Mouse (Mus musculus) thymus, adult 18-20 months (tissue): ENCODE results near the gene Eea1.

Experiments used
- DNase-seq, 2 experiments: peaks; one replicate each; pipeline ENCODE4 v3.0.0; 2022; ENCODE audit warnings: mixed read lengths in 2 of 2

Eea1 gene

DNA sequence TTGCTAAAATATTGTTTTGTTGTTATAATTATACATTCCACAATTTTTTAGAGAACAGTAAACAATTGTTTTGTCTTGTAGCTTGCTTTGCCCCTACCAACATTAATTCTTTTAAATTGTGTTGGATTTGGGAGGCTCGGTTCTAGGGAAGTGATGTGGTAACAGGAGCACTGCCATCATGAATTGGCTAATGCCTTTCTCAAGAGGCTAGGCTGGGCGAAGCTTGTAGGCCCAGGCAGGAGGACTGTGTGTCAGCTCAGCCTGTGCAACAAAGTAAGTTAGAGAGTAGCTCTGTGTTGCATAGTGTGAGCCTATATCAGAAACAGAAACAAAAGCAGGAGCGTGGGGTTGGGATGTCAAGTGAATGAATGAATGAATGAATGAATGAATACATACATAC is 9.0 kb downstream of the Eea1 start:
- no peak for DNase-seq

DNA sequence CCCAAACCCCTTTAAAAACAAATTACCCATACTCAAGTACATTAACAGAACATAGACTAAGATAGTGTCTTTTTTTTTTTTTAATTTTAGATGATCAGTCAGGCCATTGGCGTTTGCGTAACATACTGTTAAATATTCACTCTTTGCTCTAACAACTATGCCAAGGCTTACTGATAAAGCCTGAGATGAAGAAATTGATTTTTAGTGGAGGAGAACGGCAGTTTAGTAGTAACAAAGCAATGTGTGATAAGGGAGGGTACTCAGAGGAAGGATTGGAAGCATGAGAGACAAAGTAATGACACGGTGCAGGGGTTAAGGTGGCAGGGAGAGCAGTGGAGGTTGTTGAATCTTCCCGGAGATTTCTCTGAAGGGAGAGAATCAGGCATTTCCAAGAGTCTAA is 9.7 kb downstream of the Eea1 start:
- no peak for DNase-seq

DNA sequence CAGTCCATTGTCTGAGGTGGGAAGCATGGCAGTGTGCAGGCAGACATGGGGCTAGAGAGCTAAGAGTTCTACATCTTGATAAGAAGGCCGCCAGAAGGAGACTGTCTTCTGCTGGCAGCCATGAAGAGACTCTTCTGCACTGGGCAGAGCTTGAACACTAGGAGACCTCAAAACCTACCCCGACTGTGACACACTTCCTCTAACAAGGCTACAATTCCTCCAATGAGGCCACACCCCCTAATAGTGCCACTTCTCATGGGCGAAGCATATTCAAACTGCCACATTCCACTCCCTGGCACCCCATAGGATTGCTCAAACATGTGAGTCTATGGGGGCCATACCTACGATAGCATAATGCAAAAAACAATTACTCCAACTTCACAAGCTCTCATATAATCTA is 10.3 kb downstream of the Eea1 start:
- DNase-seq: no peak

DNA sequence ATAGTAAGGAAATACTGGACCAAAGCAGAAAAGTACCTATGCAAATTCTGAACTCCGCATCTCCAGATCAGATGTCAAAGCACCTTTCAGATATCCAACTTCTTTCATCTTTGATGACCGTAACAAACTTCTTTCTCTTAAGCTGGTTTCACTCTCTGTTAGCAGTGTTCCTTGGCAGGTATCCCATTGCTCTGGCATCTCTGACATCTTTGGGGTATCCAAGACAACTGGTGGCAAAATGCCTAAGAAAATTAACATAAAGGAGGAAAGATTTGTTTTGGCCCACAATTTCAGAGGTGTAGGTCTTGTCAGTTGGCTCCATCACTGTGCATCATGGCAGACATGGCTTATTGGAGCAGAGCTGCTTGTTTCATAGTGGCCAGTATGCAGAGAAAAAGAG is 10.9 kb downstream of the Eea1 start:
- DNase-seq: no peak

DNA sequence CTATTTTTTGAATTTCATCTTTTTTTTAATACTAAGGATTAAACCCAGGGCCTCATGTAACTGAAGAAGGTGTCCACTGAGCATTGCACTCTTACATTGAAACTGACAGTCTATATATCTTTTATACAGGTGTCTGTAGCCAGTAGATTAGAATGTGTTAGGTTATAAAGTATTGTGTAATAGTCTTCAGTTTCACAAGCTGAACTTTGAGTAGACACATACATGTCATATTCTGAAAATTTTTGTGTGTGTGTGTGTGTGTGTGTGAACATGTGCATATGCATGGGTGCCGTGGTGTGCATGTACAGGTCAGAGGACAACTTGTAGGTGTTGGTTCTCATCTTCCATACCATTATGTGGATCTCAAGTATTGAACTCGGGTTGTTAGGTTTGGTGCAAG is 16.2 kb downstream of the Eea1 start:
- no peak for DNase-seq

DNA sequence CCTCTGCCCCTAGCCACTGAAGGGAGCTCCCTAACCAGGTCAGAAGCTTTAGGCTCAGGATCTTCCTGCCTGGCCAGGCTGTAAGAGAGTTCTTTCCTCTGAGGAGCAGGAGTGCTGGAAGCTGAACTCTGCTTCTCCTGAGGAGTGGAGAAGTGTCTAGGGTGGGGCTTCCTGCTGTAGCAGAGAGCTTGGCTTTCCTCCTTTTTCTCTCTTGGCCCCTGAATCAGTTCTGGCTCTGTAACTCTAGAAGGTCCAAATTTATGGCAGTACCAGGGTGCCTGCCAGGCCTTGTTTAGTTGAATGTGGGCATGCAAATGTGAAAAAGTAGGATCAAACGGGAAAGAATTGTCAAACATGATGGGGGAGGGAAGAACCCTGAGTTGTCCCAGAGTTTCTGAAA is 17.1 kb downstream of the Eea1 start:
- no peak for DNase-seq

DNA sequence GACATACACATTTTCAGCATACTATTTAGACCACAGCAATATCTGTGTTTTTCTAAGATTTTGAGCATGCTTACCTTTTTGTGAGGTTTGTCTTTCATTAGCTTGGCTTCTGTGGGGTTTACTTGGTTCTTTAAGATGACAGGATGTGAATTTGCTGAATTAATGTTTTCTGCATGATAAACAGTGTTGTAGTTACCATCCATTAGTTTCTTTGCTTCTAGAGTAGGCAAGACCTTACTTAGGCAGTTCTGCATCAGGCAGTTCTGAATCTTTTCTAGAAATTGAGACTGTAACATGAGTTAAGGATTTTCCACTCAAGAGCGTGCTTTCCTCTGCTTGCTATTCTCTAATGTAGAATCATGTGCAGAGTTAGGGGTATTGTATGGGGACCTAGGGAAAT is 24.2 kb downstream of the Eea1 start:
- DNase-seq: no peak

DNA sequence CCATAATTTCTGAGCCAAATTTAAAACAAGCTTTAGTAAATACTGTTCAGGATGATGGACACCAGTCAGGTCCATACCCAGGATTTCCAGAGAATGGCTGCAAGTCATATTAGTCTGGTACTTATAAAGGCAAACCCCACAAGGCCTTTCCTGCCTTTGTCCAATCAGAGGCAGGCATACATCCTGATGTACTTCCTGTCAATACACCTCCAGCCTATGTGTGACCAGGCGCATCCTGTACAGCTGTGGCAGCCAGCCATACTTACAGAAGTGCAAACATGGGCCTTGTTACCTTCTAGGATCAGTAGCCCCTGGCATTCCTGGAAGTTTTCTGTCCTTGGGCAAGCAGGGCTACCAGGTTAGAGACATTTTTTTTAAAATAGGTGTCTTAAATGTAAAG is 29.2 kb downstream of the Eea1 start:
- DNase-seq: no peak

DNA sequence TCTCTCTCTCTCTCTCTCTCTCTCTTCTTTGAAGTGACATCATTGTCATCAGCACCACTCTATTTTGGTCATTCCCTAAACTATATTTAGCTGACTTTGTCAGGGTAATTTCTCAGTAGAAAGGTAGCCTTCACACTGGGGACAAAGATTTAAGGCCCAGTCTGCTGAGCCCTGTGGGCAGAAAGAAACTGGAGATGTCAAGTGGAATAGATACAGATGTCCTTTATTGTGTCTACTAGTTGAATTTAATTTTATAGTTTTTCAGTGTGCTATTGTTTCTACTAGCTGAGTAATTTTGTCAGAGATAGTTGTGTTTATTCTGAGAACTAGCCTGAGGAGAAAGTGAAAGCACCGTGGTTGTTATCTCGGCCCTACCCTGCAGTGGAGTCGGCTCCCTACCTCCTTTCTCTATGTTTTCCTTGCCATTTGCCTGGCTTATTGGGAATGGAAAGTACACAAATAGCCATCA is 30.3 kb downstream of the Eea1 start:
- no peak for DNase-seq

DNA sequence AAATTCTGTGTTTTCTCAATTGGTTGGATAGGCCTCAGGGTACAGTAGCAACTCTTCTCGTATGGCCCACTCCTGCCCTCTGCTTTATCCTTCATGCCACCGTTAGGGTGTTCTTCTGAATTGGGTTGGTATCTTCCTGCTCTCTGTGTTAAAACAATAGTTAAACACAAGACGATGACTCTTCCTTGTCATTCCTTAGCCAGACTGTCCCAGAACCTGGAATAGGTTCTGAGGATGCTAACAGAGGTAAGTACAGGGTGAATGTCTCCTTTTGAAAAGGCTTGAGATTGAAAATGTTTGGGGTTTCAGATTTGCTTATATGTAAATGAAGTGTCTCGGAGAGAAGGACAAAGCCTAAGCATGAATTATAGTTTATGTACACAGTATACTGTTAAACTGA is 30.9 kb downstream of the Eea1 start:
- DNase-seq: no peak

DNA sequence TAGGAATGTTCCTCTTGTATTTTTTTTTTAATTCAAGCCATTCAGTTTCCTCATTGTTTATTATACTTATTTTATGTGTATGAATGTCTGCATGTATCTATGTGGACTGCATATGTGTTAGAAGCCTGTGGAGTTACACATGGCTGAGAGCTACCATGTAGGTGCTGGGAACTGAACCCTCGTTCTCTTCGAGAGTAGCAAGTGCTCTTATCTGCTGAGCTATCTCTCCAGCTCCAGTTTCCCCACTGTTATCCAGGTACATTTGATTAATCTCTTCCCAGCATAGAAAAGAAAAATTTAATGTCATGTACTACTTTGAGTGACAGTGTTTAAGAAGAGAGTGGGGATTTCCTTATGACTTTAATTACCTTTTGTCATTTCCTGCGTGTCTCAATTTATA is 31.5 kb downstream of the Eea1 start:
- no peak for DNase-seq

DNA sequence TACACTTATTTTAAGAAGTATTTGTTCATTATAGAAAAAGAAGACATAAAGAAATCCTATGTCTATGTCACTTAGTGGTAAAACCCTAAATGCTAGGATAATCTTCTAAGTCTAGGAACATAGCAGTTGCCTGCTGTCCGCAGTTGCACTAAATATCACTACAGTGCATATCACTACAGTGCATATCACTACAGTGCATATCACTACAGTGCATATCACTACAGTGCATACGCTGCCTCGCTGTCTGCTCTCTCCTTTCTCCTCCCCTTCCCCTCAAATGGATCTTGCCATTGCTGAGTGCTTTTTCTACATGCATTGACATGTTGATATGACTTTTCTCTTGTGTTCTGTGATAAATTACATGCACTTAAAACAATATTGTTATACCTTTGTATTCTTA is 34.0 kb downstream of the Eea1 start:
- DNase-seq: no peak

DNA sequence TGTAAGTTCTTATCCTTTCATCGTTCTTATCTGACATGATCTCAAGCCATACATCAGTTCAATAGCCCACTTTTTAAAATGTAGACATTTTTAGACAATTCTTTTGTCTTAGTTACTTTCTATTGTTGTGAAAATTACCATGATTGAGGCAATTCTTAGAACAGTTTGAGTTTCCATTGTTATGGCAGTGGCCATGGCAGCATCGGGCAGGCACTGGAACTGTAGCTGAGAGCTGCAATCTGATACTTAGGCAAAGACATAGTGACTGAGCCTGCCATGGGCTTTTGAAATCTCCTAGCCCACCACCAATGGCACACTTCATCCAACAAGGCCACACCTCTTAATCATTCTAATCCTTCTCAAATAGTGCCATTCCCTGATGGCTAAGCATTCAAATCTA is 36.3 kb downstream of the Eea1 start:
- DNase-seq: no peak

DNA sequence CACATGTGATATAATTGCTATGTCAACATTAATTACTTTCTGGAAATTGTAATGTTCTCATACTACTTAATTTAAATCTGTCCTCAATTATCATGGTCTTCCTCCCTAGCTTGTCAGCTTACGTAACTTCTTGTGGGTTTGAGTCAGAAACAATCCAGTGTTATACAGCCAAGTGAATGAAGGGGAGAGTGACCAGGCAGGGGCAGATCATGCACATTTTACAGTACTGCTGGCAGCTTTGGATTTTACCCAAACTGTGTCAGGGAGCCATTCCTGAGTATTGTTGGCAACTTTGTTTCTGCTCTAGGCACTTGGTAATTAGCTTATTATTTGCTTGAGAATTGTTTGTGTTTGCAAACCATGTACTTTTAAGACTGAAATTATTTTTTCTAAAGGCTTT is 49.3 kb downstream of the Eea1 start:
- DNase-seq: no peak

DNA sequence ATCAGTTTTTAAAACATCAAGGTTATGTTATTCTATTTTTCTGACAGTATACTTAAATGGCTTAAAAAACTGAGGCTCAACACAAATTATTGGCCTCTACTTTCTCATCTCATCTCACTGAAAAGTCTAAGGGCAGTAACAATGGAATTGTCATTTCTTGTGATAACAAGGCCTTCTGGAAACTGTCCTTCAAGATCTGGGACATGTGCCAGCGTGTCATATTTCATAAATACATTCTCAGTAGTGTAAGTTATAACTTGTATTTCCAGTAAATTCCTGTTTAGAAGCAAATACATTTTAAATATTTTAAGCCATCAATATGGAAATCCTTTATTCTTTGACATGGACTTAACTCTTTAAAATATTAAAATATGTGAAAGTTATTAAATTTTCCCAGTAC is 50.7 kb downstream of the Eea1 start:
- no peak for DNase-seq

DNA sequence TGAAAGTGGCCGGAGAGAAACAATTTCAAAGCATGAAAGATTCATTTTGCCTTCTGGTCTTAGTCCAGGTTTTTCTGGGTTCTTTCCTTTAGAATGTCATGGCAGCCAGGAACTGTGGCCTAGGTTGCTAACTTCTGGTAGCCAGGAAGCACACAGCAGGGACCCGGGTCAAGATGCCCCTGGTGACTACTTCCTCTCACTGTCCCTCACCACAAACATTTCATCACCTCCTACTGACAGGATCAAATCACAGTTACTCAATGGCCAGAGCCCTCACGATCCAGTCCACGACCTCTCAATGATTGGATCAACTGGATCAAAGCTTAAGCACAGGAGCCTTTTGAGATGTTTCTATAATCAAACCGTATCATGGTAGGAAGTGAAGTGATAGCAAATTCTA is 60.5 kb downstream of the Eea1 start:
- DNase-seq: no peak

DNA sequence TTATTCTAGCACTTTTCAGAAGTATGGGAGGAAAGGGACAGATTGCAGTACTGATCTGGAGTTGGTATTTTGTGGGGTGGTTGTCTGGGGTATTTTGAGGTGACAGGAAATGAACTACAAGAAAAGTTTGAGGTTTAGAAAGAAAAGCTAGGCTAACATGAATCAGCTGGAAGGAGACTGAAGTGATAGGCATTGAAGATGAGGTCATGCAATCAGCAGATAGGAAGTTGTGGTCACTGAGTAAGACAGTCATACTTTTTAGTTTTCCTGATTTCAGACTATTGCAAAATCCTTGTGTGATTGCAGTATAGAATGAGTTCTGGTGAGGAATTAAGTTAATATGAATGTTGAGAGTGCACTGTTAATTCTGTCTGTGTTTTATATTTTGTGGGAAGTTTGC is 75.3 kb downstream of the Eea1 start:
- no peak for DNase-seq

DNA sequence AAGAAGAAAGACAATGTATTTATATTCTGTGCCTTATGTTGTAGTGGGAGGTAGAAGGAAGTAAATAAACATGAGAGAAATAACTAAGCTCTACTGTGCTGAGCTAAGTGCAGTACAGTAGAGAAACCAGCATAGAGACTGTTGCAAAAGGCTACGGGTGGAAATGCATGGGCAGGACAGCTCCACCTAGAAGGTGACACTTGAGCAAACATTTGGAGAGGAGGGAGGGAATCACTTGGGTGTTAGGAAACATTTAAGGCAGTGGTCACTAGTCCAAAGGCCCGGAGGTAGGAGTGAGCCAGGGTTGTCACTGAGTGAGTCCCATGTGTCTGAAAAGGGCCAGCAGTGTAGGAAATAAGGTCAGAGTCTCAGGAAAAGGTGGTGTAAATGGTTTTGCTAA is 77.0 kb downstream of the Eea1 start:
- DNase-seq: no peak

DNA sequence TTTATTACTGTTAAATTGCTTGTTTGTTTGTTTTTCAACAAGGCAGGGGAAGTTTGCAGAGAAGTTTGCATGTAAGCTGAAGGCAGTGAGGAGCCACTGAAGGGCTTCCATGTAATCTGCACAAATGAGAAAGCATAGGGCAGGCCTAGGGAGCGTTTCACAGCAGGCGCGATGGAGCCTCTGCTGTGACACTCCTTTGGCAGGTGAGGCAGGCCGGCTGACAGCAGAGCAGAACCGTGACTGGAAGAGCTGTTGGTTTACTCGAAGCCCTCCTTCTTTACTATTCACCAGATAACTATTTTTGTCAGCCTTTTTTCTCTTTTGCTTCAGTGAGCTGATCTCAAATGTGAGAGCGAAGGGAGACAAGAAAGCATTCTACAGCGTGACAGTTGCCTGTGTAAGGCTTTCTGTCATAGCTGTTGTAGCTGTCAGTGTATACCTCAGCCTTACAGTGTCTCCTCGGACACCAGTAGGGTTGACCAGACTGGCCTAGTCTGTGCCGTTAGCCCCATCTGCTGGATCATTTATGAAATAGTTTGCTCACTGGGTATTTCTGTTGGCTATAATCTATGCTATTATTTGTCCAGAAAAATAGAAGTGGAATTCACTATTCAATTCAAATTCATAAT is 93.0 kb downstream of the Eea1 start:
- no peak for DNase-seq

DNA sequence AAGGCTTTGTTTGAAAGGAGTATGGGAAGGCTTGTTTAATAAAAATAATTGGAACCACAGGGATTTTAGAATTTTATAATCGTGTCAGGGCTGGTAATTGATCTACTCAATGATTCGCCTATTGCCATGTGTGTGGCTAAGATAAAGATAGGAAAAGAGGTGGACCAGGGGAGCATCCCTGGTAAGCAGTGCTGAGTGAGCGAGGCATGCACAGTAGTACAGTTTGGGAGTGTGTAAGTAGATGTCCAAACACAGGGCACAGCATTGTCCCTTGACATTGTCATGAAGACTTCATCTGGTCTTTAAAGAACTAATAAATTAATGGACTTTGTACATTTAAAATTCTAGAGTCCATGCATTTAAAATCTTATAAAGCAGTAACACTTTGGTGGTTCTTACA is 93.7 kb downstream of the Eea1 start:
- no peak for DNase-seq

DNA sequence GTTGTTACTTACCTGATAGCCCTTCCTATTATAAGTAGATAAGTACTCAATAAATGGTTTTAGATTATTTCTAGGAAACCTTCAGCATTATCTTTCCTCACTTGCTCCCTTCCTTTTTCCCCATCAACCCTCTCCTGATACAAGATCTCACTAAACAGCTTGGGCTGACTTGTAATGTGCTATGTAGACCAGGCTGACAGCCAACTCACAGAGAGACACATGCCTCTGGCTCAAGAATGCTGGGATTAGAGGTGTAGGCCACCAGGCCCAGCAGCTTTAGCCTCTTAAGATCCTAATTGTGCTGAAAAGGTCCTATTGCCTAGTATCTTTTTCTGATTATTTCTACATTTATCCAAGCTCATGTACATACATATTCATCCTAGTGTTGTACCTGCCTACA is 95.5 kb downstream of the Eea1 start:
- no peak for DNase-seq

DNA sequence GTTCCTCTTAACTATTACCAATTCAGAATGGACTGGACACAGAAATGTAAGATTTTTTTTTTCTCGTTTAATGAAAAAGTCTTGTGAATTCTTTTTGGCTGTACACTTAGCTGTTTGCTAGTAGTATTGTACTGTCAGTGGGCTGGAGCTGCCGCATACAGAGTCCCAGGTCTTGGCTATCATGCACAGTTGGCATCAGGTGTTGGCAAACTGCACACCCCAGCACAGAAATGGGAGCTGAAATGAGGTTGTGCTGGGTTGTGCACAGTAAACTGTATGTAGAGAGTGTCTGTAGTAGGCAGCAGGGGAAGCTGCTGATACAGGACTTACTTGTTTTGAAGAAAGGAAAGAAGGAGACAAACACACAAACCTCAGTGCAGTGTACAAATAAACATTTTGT is 103.8 kb downstream of the Eea1 start:
- DNase-seq: no peak

DNA sequence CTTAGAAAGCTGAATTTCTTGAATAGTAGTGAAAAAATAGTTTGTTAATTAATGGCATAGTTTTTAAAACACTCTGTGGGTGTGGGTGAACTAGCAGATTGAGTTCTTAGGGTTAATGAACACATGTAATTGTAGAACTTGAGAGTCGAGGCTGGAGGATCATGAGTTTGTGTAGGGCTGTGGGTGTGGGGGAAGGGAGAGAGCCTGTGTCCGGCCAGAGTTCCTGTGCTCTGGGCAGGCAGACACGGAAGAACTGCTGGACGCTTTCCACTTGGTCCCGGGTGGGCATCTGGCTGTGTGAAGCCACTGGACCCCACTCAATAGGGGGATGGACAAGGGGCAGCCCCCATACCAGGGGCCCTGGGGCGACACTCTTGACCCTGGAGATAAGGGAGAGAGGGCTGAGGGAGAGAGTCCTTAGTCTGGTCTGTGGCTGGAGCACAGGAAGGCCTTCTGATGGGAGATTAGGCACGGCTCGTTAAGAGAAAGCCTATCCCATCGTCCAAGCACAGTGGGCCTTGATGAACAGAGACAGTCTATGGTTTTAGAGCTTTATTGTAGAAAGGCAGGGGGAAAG is 107.6 kb downstream of the Eea1 start:
- DNase-seq: no peak

DNA sequence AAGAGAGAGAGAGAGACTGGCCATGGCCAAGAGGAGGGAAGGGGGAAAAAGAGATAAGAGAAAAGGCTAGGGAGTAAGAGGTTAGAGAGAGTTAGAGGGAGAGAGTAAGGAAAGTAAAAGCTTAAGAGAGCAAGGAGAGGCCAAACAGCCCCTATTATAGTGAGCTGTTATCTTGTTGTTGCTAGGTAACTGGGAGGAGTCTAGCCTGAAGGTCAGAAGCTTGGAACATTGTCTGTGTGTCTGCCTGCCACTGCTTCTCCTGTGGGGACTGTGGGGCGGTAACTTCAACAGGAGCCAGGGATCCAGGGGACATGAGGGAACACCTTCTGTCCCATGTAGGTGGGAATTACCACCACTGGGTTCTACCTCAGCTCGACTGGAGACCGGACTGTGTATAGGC is 108.1 kb downstream of the Eea1 start:
- no peak for DNase-seq

DNA sequence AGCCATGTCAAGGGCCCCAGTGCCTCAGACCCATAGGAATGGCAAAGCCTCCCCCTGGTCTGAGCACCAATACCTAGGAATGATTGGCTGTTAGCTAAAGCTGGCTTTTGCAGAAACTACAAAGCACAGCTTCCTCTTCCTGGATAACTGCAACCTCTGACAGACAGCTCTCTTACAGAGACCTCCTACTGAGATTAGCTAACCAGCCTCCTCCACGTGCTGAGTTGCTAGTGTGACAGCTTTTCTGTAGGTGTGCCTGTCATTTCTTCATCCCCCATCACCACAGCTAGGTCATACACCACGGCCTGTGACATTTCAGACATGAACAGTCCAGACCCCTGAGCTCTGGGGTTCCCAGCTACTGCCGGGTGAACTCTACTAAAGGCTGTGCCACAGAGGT is 126.9 kb downstream of the Eea1 start:
- DNase-seq: no peak
